Mouse (Mus musculus): ENCODE results near the gene Oxsm. TPM values are rescaled to one million over a fixed set of nuclear protein-coding genes. Genes with fewer than 3 reads are reported as not detected.

The Oxsm gene
- total RNA-seq (2015; ENCODE audit: low replicate concordance) = 1.1 and 1.3 TPM in 2 replicates
- 4.0 and 6.0 TPM in 2 replicates for total RNA-seq (2017; ENCODE audit: low replicate concordance)

DNA sequence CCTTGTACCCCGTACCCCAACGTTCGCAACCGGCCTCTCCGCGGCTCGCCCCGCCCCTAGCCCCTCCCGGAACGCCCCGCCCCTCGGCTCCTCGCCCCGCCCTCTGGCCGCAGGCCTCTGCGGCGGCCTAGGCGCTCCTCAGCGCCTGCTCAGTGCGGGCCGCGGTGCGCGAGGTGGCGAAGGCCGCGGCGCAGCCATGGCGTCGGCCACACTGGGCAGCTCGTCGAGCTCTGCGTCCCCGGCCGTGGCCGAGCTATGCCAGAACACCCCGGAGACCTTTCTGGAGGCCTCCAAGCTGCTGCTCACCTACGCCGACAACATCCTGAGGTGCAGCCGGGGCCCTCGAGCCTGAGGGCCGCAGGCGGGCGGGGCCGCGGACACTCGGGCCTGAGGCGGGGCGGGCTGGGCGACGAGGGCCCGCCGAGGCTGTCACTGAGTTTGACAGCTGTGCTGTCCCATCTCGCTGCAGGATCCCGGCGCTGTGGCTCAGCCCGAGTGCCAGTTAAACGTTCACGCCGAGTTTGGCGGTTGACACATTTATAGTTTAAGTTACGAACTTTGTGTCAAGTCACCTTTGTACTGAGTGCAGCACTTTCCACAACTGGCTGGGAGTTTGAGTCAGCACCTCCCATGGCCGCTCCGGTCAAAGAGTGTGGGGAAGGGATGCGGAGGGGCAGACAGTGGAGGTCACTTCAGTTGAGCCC, at the start of gene Oxsm, which contains the start of gene Ngly1:
Gene Oxsm, minus strand, starts transcription at position 638 of the 704 bp plus-strand sequence.
Gene Ngly1, plus strand, starts transcription at position 110 of the 704 bp plus-strand sequence.
- ATAC-seq (replicated peaks; ENCODE audit: low FRiP score, poor library complexity, severe bottlenecking) = peak; percentile 87

DNA sequence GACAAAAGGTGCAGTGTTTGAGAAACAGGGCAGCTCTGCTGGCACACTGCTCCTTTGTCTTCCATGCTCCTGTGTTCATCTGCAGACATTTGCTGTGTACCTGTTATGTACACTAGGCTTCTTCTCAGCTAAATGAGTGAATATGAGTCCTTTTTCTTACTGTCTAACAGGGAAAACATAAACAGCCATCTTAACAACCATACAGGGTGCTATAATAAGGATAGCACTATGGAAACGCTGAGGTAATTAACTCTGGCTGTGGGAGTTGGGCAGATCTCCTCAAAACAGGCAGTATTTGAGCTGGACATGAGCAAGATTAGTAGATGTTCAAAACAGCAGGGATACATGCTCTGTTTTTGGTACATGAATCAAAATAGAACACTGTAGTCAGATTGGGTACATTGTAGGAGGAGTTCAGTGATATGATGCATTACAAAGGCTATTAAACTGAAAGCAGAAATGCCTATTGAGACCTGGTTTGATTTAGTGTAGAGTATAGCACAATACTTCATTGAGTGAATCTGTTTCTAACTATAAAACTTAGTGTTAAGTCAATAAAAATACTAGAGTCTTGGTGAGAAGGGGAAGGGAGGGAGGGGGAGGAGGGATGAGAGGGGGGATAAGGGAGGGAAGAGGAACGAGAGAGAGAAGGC, 47.3 kb upstream of the Oxsm start:
- no peak for ATAC-seq (replicated peaks; ENCODE audit: low FRiP score, poor library complexity, severe bottlenecking)

DNA sequence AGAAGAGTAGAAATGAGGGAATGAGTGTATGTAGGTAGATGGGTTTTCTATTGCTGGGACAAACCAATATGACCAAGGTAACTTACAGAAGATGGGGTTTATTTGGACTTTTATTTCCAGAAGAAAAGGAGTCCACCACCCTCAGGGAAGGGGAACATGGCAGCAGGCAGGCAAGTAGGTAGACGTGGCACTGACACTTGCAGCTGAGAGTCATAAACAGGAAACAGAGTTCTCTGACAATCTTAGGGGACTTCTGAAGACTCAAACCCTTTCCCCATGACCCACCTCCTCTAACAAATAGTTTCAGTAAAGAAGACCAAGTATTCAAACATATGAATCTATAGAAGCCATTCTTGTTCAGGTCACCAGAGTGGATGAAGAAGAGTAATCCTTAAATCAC, 44.3 kb upstream of the Oxsm start:
- ATAC-seq (replicated peaks; ENCODE audit: low FRiP score, poor library complexity, severe bottlenecking) = no peak

DNA sequence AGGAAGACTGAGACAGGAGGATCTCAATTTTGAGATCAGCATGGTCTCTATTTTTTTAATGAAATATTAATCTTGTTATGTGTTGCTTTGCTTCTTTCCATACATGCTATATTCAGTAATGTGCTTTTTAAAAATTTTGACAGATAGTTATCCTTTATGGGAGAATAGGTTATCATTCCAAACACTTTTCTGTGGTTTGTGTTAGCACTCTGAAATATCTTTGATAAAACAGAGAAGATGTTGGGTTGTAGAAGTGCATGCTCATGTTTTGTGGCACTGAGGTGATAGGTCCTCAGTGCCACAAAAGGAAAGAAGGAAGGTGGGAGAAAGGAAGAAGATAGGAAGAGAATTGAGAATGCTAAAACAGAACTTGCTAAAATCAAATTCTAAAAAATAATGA, 43.4 kb upstream of the Oxsm start:
- ATAC-seq (replicated peaks; ENCODE audit: low FRiP score, poor library complexity, severe bottlenecking) = no peak

DNA sequence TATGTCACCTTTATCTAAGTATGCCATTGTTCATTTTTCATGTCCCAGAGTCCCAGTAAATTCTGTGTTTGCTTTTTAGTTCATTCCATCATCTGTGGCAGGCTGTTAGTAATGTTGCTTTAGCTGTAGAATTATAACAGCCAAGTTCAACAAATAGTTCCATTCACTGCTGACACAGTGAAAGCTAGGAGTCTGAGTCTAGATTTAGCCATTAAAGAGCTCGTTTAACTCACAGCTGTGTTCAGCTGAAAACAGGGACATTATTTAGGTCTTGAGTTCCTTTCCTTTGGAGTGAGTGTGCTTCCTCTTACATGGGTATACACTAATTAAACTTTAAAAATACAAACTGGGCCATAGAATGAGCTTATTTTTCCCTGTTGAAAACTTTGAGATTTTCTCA, 42.8 kb upstream of the Oxsm start:
- ATAC-seq (replicated peaks; ENCODE audit: low FRiP score, poor library complexity, severe bottlenecking) = no peak

DNA sequence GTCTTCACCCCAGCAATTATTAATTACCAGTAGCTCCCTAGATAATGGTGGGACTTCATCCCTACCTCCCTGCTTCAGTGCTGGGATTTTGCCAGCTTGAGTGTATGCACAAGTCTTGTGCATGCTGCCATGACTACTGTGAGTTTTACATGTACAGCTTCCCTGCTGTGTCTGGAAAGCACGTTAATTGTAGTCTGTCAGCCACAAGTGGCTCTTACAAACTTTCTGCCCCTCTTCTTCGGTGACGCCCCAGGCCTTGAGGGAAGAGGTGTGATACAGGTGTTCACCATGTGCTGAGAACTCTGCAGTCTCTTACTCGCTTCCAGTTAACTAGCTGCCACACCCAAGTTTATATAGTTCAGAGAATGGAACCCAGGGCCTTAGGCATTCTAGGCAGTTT, 34.4 kb upstream of the Oxsm start:
- no peak for ATAC-seq (replicated peaks; ENCODE audit: low FRiP score, poor library complexity, severe bottlenecking)

DNA sequence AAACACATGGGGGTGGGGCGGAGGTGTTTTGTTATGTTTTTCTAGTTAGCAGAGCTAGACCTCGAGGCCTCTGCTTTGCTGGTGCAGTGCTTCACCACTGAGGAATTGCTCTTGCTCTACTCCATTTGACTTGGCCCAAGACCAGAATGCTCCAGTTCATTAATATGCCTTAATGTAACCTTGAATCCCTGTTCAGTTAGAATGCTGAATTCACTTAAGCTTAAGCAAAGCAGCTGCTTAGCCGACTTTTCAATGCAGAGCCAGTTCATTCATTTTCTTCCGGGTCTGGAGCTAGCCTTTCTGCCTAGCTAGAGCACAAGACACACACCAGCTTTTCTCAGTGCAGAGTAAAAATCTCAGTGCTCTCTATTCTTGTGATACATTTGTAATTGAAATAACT, 29.6 kb upstream of the Oxsm start:
- ATAC-seq (replicated peaks; ENCODE audit: low FRiP score, poor library complexity, severe bottlenecking) = no peak

DNA sequence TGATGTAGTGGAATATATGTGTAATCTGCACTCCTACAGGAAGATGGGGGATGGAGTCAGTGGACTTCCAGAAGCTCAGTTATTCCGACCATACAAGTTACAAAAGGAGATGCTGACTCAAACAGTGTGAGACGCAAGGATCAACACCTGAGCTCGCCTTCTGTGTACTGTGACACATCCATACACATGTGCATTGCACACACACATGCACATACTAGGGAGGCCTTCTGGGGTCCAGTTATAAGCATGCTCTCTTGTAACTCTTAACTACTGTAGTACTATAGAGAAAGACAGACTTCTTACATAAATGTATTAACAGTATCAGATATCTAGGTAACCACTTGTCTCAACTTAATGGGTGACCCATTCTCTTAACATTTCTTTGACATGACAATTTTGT, 24.1 kb upstream of the Oxsm start:
- ATAC-seq (replicated peaks; ENCODE audit: low FRiP score, poor library complexity, severe bottlenecking) = no peak

DNA sequence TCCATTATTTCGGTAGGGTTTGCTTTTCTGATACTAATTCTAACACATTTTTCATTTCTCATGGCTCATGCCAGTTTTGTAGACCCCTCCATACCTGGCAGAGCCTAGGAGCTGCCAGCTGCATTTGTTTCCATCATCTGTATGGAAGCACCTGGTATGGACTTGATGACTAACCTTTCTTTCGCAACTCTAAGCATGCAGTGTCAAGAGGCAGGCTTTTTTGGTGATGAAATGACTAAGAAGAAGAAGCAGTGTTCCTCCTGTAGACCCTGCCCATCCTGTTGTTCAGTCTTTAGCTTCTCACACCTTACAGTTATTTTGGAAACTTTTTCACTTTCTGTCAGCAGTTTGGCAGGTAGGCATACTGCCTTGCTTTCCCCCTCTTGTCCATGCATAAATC, 20.2 kb upstream of the Oxsm start:
- no peak for ATAC-seq (replicated peaks; ENCODE audit: low FRiP score, poor library complexity, severe bottlenecking)

DNA sequence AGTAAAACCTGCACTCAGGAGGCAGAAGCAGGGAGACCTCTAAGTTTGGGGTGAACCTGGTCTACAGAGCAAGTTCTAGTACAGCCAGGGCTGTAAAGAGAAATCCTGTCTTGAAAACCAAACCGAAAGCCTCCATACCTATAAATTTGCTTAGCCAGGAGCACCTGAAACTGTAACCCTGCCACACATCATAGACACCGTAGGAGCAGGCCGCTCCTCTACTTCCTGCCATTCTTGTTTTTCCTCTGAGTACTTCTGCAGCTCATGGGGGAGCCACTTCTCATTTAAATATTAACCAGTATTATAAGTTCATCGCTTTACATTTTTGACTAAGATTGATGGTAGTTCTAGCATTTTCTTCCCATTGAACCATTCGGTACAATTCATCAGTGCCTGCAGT, 17.4 kb upstream of the Oxsm start:
- ATAC-seq (replicated peaks; ENCODE audit: low FRiP score, poor library complexity, severe bottlenecking) = no peak

DNA sequence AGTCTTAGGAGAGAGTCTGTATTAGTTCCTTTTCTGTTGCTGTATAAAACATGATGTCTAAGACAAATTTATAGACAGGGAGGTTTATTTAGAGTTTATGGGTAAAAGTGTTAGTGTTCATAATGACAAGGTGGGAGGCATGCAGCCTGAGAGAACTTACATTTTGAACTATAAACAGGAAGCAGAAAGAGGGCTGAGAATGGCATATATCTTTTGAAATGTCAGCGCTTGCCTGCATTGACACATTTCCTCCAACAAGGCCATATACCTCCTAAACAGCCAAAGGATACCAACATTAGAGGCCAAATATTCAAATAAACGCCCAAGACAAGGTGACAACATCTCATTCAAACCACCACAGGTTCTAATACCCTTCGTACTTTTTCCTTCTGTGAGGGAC, 12.3 kb upstream of the Oxsm start:
- no peak for ATAC-seq (replicated peaks; ENCODE audit: low FRiP score, poor library complexity, severe bottlenecking)

DNA sequence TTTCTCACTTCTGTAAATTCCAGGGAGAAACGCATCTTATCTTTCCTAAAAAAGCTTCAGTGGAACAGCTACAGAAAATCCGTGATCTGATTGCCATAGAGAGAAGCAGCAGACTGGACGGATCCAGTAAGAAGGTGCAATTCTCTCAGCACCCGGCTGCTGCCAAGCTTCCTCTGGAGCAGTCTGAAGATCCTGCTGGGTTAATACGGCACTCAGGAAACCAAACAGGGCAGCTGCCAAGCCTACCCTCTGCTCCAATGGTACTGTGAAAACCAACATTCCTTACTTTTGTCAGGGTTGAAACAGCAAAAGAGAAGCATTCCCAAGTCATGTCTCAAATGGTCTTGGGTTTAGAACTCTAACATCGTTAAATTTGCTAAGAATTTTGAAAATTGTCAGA, 10.9 kb upstream of the Oxsm start:
- no peak for ATAC-seq (replicated peaks; ENCODE audit: low FRiP score, poor library complexity, severe bottlenecking)

DNA sequence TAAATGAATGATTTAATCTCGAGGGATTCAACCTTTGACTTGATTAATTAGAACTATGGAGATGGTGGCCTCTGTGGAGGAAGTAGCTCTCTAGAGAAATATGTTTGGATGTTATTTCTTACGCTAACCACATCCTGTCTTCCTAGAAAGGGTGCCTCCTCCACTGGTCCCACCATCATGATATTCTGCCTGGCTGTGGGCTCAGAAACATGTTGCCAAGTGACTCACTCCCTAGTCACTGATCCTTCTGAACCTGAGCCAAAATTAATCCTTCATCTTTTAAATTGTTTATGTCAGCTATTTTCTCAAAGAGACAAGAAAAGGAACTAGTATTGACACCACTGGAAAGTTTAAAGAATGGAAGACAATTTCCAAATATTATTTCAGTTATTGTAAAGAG, 6.6 kb upstream of the Oxsm start:
- no peak for ATAC-seq (replicated peaks; ENCODE audit: low FRiP score, poor library complexity, severe bottlenecking)

DNA sequence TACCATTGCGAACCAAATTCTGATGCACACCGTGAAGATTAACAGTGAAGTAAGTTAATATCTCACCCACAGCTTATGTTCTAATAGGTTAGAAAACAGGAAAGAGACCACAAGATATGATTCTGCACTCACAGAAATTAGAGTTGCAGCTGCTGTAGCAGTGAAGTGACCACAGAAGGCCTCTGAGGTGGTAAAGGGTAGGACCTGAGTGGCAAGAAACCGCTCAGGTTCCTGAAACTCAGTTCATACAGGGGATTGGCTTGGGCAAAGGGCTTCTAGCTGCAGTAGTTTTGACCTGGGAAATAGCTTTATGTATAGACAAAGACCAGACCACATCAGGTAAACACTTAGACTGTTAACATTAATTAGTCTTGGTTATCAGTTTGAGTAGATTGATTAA, 6.1 kb upstream of the Oxsm start:
- no peak for ATAC-seq (replicated peaks; ENCODE audit: low FRiP score, poor library complexity, severe bottlenecking)

DNA sequence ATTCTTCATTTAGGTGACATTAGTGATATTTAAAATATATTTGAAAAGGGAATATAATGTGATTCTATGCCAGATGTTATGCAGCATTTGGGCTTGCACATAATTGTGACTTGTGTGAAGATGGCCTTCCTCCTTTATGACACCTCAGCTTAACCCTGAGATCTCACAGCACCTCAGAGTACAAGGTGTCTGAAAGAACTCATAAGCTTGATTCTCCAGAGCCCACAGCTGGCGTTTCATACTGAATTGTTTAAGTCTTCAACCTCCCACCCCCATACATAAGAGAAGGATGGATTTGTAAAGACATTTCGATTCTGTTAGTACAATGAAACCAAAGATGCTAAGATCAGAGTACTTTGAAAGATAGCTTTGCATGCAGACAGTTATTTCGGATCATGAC, 491 bp upstream of the Oxsm start:
- 0 out of 2 replicates have a peak, but pooled peaks have one; percentile 14 for ATAC-seq (replicated peaks; ENCODE audit: low FRiP score, poor library complexity, severe bottlenecking)

DNA sequence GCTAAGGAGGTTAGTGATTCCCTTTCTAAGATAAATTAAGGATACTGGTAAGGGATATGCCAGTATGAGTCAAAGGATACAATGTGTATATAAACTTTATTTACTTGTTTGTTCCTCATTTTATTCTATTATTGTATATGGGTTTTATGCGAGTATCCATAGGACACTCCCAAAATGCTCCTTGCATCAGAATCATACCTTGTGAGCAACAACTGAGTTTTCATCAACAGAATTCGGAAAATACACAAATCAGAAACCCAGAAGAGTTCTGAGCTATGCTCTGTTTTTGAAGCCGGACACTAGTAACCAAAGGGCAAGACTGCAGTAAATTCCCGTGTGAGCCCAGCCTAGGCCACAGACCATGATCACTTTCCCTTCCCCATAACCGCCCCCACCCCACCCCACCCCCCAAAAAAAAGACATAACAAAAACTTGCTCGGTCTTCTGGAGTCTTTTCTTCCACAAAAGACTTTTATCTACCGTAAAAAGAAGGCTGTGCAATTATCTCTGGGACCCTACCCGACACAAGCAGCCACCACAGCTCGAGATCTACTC, 928 bp downstream of the Oxsm start:
- no peak for ATAC-seq (replicated peaks; ENCODE audit: low FRiP score, poor library complexity, severe bottlenecking)

DNA sequence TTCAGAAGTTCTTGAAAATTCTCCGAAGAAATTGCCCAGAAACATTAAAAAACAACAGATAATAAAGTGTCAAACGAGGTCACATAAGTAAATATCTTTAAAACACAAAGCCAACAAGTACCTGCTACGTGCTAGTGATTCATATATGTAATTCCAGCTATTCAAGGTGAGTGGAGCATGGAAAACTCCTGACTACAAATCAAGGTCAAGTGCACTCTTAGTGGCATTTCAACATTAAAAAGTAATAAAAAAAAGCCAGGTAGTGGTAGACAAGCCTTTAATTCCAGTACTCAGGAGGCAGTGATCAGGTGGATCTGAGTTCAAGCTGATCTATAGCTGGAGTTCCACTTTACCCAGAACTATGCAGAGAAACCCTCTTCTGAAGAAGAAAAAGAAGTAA, 1.5 kb downstream of the Oxsm start:
- no peak for ATAC-seq (replicated peaks; ENCODE audit: low FRiP score, poor library complexity, severe bottlenecking)

DNA sequence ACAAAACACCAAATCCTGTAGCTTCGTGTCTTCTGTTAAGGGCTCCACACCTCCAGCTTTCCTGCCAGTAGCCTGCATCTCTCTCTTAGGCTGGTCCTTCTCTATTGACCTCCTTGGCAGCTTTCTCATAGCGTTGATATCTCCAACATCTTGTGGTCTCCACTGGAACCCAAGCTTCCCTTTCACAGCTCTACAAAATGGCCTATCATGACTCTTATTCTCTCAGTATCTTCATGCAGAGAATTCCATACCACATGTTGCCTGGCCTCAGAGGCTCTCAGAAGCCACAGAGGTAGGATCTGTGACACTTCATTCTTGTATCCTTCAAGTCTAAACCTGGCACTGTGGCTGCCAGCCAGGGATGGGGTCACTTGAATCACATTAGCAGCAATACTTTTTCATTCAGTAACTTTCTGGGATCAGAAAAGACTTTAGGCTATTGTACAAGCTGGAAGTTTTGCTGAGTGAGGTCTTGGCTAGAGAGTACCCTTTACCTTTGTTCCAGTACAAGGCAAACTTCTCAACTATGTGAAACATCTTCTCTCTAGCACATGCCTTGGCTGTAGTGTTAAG, 3.2 kb downstream of the Oxsm start:
- ATAC-seq (replicated peaks; ENCODE audit: low FRiP score, poor library complexity, severe bottlenecking) = no peak

DNA sequence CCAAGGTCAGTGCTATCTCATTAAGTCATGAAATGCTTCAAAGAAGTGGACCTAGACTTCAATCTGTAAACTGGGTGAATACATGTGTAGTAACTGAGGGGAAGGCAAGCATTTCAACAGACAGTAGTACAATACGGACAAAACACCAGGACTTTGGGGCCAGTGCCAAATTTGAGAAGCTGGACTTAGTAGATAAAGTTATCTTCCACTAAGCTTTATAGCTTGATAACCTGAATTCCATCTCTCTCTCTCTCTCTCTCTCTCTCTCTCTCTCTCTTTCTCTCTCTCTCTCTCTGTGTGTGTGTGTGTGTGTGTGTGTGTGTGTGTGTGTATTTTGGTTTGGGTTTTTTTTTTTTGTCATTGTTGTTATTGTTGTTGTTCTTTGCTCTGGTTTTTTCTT, 4.5 kb downstream of the Oxsm start:
- peak; percentile 27; the same call in 1 of the 2 replicates for ATAC-seq (replicated peaks; ENCODE audit: low FRiP score, poor library complexity, severe bottlenecking)

DNA sequence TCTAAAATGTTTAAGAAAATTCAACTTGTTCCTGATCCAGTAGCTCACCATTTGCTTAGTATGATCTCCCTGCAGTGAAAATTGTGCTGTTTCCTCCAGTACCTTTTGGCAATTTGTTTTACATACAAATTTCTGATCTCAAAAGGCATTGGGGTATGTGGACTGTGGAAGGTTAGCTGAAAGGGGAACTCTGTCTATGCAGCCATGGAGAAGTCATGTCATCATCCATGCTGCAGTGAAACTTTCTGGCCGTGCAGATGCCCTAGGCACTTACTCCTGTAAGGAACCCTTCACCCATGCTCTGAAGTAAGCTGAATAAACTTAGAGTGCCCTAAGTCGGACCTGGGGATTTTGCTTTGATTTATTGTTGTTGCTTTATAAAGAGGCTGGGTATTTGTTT, 5.2 kb downstream of the Oxsm start:
- ATAC-seq (replicated peaks; ENCODE audit: low FRiP score, poor library complexity, severe bottlenecking) = no peak

All from erythroid progenitor cell, adult 5-6 weeks (primary cell).